Mouse (Mus musculus) hindbrain, embryonic 10.5 days (tissue): ENCODE results near the gene Slco3a1. TPM values are rescaled to one million over a fixed set of nuclear protein-coding genes. Genes with fewer than 3 reads are reported as not detected.

ENCODE experiments used
- DNase-seq: peaks from one replicate; pipeline ENCODE4 v3.0.0-alpha.2; 2017; ENCODE audit warnings: low spot score
- H3K27ac ChIP-seq: fragments of 300-500 bp; sonication (generic); 2 replicates; pipeline ENCODE4 v1.5.1; 2016; ENCODE audit warnings: mild to moderate bottlenecking, moderate library complexity
- H3K27me3 ChIP-seq: fragments of 300-500 bp; sonication (generic); 2 replicates; pipeline ENCODE4 v1.6.1; 2016; ENCODE audit warnings: mild to moderate bottlenecking; ENCODE audit not compliant: poor library complexity, insufficient read depth, severe bottlenecking
- H3K36me3 ChIP-seq: fragments of 300-500 bp; sonication (generic); 2 replicates; pipeline ENCODE4 v1.6.1; 2016; ENCODE audit warnings: mild to moderate bottlenecking, moderate library complexity
- H3K4me1 ChIP-seq: fragments of 300-500 bp; sonication (generic); replicated peaks from 2 replicates; pipeline ENCODE4 v1.6.1; 2016; ENCODE audit warnings: mild to moderate bottlenecking
- H3K4me3 ChIP-seq: fragments of 300-500 bp; sonication (generic); 2 replicates; pipeline ENCODE4 v1.5.1; 2016; ENCODE audit warnings: mild to moderate bottlenecking, moderate library complexity
- H3K9me3 ChIP-seq: fragments of 300-500 bp; sonication (generic); 2 replicates; pipeline ENCODE4 v1.6.1; 2016; ENCODE audit warnings: mild to moderate bottlenecking, moderate library complexity
- WGBS: fragments of 180-500 bp; shearing (Covaris S2); methylation state at CpG from one replicate; pipeline ENCODE4 v1.1.7; 2016; 5-methylcytosine and 5-hydroxymethylcytosine counted together
- polyA plus RNA-seq: library from polyadenylated mRNA; unstranded; fragments of >200 nt; fragmentation: Nextera tagmentation; extraction: Ambion mirVana; gene quantifications from 2 replicates; pipeline ENCODE4 v1.2.1, GENCODE M21; 2016

Slco3a1 gene
- polyA plus RNA-seq, 1 experiment from 2014 or later = 10.1 TPM

DNA sequence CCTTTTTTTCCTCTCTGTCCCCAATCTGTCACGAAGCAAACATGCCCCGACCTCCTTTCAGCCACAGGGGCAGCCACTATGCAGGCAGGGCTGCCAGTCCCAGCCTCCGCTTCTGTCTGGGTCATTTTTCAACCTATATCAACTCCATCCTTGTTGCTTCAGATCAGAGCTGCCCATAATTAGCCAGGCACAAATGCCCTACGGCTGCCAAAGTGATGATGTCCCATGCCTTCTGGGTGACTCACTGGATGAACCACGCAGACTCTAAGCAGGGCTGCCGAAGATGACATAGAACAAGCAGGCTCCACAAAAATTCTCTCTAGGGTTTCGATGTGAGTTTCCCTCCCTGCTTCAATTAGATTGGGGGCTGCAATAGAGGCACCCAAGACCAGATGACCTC, 89.9 kb downstream of the Slco3a1 start:
- Histone ChIP-seq H3K4me3 (no peak overlapping the region), H3K27ac (no peak overlapping the region), H3K36me3 (no peaks in the 10 kb centered on the region), H3K27me3 (no peaks in the 10 kb centered on the region), H3K9me3 (no peaks in the 10 kb centered on the region), H3K4me1 (peaks cover 12% of the 10 kb centered on the region; the same call in 1 of the 2 replicates)
- no peak for DNase-seq
- WGBS = 87% methylated on average over 7 of the region's 7 CpGs

DNA sequence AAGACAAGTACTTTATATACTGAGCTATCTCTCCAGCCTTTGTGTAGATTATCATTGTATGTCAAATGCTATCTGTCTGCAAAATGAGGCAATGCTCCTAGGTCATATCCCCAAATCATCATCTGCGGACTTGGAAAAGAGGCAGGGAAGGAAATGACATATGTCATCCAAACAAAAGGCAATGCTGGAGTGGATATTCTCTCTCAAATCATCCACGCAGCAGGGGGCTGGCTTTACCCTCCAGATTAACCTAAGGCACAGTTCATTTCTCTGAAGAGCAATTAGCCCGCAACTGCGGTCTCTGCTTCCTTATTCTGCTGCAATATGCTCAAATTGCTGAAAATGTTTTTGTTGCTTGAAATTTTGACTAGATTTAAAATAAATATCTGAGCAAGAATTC, 92.1 kb downstream of the Slco3a1 start:
- 62% methylated on average over 4 of the region's 4 CpGs for WGBS
- Histone ChIP-seq H3K27me3 (no peaks in the 10 kb centered on the region), H3K27ac (no peak overlapping the region), H3K36me3 (no peaks in the 10 kb centered on the region), H3K4me3 (no peak overlapping the region), H3K4me1 (peaks cover 10% of the 10 kb centered on the region; the same call in 1 of the 2 replicates), H3K9me3 (no peaks in the 10 kb centered on the region)
- DNase-seq = no peak

DNA sequence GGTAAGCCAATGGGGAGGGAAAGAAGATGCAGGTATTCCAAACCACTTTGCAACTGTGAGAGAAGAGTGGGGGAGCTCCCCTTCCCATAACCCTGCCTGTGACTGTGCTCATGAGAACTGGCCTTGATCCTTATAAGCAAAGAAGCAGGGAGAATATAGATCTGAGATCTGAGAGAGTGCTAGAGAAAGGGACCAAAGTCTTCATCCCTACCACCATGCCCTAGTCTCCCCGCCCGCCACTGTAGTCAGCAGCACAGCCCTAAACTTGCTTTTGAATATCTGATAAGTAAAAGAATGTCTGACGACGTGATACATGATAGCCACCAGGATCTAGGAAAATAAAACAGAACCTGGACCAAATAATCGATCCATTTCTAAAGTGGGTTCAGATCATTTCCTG, 92.8 kb downstream of the Slco3a1 start:
- H3K4me3 ChIP-seq = no peak overlapping the region
- no peaks in the 10 kb centered on the region for H3K36me3 ChIP-seq
- no peak overlapping the region for H3K27ac ChIP-seq
- no peaks in the 10 kb centered on the region for H3K9me3 ChIP-seq
- H3K27me3 ChIP-seq = no peaks in the 10 kb centered on the region
- H3K4me1 ChIP-seq = 0 out of 2 replicates have a peak, but pooled peaks cover 8% of the 10 kb centered on the region
- 91% methylated on average over 5 of the region's 5 CpGs for WGBS
- no peak for DNase-seq

DNA sequence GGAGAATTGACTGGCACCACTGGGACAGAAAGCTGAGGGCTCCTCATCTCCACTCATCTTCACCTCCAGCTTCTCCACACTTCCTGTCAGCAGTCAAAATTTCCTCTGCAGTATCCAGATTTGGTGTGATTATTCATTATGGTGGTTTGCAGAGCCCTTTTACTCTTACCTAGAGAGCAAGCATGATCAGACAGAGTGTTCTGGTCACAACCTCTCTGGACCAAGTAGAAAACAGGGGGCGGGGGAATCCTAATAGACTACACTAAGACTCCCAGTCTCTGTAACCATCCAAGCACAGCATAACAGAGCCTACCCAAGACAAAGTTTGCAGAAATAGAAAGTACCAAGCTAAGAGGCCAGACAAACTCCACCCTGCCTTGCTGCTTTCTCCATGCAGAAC, 93.4 kb downstream of the Slco3a1 start:
- Histone ChIP-seq H3K4me1 (0 out of 2 replicates have a peak, but pooled peaks cover 7% of the 10 kb centered on the region), H3K9me3 (no peaks in the 10 kb centered on the region), H3K4me3 (no peak overlapping the region), H3K36me3 (no peaks in the 10 kb centered on the region), H3K27me3 (no peaks in the 10 kb centered on the region), H3K27ac (no peak overlapping the region)
- no peak for DNase-seq
- 89% methylated on average over 1 of the region's 1 CpGs for WGBS

DNA sequence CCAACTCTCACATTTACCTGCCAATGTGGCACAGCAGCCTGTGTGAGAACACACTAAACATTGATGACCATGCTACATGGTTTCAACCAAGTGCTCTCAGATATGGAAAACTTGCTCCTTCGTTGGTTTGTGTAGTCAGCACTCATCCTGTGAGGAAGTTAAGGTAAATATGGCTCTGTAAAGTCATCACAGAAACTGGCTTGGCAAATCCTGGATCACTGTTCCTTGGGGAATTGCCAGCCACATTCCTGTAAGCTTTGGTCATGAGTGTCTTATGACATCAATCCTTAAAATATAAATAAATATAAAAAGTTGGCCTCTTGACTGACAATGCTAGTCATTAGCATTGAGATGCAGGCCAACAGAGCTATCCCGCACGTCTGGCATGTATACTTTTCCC, 94.8 kb downstream of the Slco3a1 start:
- no peak overlapping the region for H3K27ac ChIP-seq
- H3K4me3 ChIP-seq = no peak overlapping the region
- no peaks in the 10 kb centered on the region for H3K27me3 ChIP-seq
- no peaks in the 10 kb centered on the region for H3K9me3 ChIP-seq
- no peak for DNase-seq
- 88% methylated on average over 3 of the region's 3 CpGs for WGBS
- no peaks in the 10 kb centered on the region for H3K36me3 ChIP-seq
- H3K4me1 ChIP-seq = 0 out of 2 replicates have a peak, but pooled peaks cover 7% of the 10 kb centered on the region

DNA sequence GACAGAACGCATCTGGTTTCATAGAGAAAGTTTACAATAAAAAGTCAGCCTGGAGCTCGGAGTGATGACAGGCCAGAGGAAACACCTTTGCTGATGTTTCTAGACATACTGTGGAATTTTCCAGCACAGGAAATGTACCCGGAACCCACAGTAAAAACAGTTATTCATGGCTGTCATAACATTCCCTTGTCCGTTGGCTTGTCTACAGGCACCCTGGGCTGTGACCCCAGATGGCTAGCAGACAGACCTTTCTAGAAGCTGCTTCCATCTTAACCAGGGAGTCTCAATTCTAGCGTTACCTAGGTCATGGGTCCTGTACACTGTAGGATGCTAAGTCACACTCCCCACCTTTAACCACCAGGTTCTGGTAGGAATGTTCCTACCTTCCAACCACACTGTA, 95.3 kb downstream of the Slco3a1 start:
- 77% methylated on average over 5 of the region's 5 CpGs for WGBS
- DNase-seq = no peak
- H3K36me3 ChIP-seq = no peaks in the 10 kb centered on the region
- H3K27me3 ChIP-seq = no peaks in the 10 kb centered on the region
- H3K4me1 ChIP-seq = 0 out of 2 replicates have a peak, but pooled peaks cover 7% of the 10 kb centered on the region
- H3K4me3 ChIP-seq = no peak overlapping the region
- no peaks in the 10 kb centered on the region for H3K9me3 ChIP-seq
- no peak overlapping the region for H3K27ac ChIP-seq

DNA sequence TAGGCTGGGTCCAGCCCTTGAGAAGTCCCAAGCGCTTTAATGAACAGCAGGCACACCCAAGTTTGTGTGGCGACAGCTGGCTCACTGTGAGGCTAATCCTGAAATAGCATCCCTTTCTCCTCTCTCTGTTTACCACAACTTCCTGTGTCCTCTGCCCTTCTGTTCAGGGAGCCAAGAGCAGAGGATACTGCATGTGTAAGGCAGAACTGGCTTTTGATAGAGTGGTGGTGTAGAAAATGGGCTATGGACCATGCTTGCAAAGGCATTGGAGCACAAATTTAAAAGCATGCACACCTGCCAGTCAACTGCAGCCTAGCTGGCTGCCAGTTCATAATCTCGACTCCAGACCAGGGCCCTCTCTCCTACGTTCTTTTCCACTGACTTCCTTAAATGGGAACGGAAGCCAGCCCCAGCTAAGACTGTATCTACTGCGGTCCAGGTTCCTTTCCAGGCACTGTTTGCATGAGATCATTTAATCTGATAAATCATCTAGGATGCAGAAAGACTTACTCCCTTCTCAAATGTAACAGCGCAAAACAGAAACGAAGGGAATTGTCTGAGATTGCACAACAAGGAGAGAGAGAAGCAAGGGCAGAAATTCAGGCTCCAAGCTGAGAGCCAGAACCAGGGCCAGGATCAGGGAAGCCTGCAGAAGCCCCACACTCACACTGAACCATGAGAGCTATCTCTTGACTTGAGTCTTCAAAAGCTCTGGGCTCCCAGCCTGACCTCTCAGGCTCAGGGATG, 95.9 kb downstream of the Slco3a1 start:
- H3K36me3 ChIP-seq = no peaks in the 10 kb centered on the region
- H3K4me3 ChIP-seq = no peak overlapping the region
- H3K9me3 ChIP-seq = no peaks in the 10 kb centered on the region
- H3K27ac ChIP-seq = no peak overlapping the region
- H3K27me3 ChIP-seq = no peaks in the 10 kb centered on the region
- 82% methylated on average over 8 of the region's 8 CpGs for WGBS
- 0 out of 2 replicates have a peak, but pooled peaks cover 7% of the 10 kb centered on the region for H3K4me1 ChIP-seq
- no peak for DNase-seq

DNA sequence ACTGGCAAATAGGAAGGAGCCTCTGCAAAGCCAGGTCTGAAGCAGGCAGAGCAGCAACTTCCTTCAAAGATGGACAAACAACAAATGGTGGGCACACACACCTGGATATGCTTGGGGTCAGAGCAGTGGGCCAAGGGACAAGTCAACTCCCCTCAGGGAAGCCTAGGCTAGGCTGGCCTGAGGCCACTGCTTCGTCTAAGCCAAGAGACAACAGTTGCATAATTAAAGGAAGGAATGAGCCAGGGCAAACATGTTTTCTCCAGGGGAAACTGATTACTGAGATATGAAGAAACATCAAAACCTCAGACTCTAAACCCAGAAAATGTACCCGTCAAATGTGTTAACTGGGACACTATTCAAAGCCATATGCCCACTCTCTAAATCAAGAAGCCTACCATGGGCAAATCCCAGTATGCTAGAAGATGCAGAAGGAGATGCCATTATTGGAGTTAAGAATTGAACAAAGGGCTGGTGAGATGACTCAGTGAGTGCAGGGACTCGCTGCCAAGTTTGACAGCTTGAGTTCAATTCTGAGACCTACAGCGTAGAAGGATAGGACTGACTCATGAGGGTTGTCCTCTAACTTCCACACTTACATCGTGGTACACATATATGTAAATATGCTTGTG, 97.1 kb downstream of the Slco3a1 start:
- DNase-seq = no peak
- 0 out of 2 replicates have a peak, but pooled peaks cover 7% of the 10 kb centered on the region for H3K4me1 ChIP-seq
- no peak overlapping the region for H3K27ac ChIP-seq
- WGBS = 89% methylated on average over 5 of the region's 5 CpGs
- H3K36me3 ChIP-seq = no peaks in the 10 kb centered on the region
- H3K9me3 ChIP-seq = no peaks in the 10 kb centered on the region
- H3K27me3 ChIP-seq = no peaks in the 10 kb centered on the region
- H3K4me3 ChIP-seq = no peak overlapping the region

DNA sequence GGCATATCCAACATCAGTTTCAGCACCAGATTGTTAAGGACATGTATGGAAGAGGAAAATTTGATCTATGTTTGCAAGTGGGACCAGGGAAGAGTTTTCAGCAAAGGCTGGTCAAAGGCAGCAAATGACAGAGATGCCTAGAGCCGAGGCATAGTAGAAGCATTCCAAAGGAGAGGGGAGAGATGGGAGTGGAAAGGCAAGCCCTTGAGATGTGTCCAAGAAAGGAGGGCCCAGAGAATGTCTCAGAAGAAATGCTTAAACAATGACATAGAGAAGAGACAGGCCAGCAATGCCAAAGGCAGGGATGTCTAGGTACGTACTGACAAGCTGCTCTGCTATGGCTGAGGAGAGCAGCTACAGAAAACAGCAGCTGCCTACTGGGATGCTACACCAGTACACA, 97.8 kb downstream of the Slco3a1 start:
- H3K27ac ChIP-seq = no peak overlapping the region
- WGBS = 83% methylated on average over 2 of the region's 2 CpGs
- no peaks in the 10 kb centered on the region for H3K27me3 ChIP-seq
- no peak for DNase-seq
- H3K4me3 ChIP-seq = no peak overlapping the region
- 0 out of 2 replicates have a peak, but pooled peaks cover 4% of the 10 kb centered on the region for H3K4me1 ChIP-seq
- H3K9me3 ChIP-seq = no peaks in the 10 kb centered on the region
- no peaks in the 10 kb centered on the region for H3K36me3 ChIP-seq

DNA sequence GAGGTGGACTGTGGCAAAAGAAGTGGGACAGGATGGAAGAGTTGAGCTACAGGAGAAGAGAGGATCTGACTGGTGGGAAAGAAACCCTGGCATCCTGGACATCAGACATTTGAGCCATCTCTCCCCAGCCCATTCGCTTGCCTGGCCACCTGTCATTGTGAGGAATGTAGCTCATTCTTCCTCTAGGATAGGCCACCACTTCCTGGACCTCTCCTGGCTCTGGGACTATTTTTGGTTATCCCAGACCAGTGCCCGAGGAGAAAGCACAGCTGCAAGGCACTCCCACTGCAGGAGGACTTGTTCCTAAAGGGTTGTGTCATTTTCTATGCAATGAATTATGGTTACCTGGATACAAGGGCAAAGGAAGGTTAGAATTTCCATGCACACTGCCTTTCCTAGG, 103.5 kb downstream of the Slco3a1 start:
- no peaks in the 10 kb centered on the region for H3K27me3 ChIP-seq
- peaks cover 15% of the 10 kb centered on the region for H3K4me1 ChIP-seq
- H3K36me3 ChIP-seq = no peaks in the 10 kb centered on the region
- WGBS = 66% methylated on average over 2 of the region's 2 CpGs
- DNase-seq = no peak
- H3K4me3 ChIP-seq = no peak overlapping the region
- H3K9me3 ChIP-seq = no peaks in the 10 kb centered on the region
- H3K27ac ChIP-seq = no peak overlapping the region

DNA sequence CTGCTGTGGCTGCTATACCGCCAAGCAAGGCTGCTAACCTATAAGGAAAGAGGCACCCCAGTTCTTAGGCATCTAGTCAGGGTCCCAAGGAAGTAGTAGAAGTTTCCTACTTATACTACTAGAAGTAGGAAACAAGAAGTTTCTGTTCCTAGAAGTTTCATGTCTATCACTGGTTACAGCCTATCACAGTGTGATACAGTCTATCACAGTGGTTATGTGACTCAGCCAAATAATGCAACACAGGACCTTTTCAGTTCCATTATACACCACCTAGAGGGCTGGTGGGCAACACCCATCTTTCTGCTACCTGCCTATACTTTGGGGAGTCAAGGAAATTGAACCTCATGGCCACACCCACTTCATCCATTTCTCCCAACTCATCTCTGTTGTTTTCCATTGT, 104.8 kb downstream of the Slco3a1 start:
- H3K4me3 ChIP-seq = no peak overlapping the region
- no peaks in the 10 kb centered on the region for H3K27me3 ChIP-seq
- DNase-seq = no peak
- 92% methylated on average over 1 of the region's 1 CpGs for WGBS
- H3K27ac ChIP-seq = no peak overlapping the region
- H3K4me1 ChIP-seq = peaks cover 15% of the 10 kb centered on the region
- no peaks in the 10 kb centered on the region for H3K36me3 ChIP-seq
- H3K9me3 ChIP-seq = no peaks in the 10 kb centered on the region

DNA sequence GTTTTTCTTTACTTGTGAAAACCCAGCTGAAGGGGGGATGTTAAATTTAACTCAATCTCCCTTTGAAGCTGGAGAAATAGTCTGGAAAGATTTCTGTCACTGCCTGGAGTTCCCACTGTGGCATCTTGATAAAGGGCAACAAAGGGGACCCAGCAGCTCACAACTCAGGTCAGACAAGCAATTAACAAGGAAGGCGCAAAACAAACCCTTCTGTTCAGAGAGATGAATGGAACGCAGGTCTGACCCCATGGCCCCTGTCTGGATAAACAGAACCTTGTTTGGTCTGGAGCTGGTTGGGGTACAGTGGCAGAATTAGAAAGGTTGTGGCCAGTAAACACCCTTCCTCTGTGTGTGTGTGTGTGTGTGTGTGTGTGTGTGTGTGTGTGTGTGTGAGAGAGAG, 106.8 kb downstream of the Slco3a1 start:
- H3K4me1 ChIP-seq = peaks cover 15% of the 10 kb centered on the region
- 0 out of 2 replicates have a peak overlapping the region, but pooled peaks have one; percentile 12 for H3K27ac ChIP-seq

DNA sequence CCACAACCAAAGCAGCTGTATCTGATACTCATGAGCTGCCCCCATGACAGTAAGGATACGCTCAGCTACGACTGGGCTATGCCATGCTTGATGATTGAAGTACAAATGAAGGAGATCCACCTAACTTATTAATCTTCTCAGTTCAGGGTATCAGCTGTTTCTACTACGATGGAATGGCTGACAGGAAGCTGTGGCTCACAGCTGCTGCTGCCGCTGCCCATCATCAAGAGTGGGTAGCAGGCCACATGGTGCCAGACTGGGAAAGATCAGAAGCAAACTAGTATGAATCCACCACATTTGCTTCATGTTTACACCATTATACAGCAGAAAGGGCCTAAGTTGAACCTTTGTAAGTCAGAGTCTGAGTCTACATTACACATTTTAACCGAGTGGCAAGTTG, 109.4 kb downstream of the Slco3a1 start:
- no peak for DNase-seq
- no peak overlapping the region for H3K4me3 ChIP-seq
- no peaks in the 10 kb centered on the region for H3K27me3 ChIP-seq
- no peak overlapping the region for H3K27ac ChIP-seq
- H3K4me1 ChIP-seq = peaks cover 12% of the 10 kb centered on the region
- no peaks in the 10 kb centered on the region for H3K9me3 ChIP-seq
- WGBS = 86% methylated on average over 5 of the region's 5 CpGs
- H3K36me3 ChIP-seq = no peaks in the 10 kb centered on the region

More for the DNA sequence above, 106.8 kb downstream of the Slco3a1 start:
- no peak overlapping the region for H3K4me3 ChIP-seq
- H3K36me3 ChIP-seq = no peaks in the 10 kb centered on the region
- DNase-seq = peak; percentile 38
- 4% methylated on average over 2 of the region's 2 CpGs for WGBS
- H3K9me3 ChIP-seq = no peaks in the 10 kb centered on the region
- no peaks in the 10 kb centered on the region for H3K27me3 ChIP-seq
